Mouse (Mus musculus): Measurements from ENCODE around the gene Rasgrf2. TPM values are rescaled to one million over a fixed set of nuclear protein-coding genes. Genes with fewer than 3 reads are reported as not detected.

The Rasgrf2 gene
- polyA plus RNA-seq, 1 experiment from 2014 or later: 8.8 TPM

DNA sequence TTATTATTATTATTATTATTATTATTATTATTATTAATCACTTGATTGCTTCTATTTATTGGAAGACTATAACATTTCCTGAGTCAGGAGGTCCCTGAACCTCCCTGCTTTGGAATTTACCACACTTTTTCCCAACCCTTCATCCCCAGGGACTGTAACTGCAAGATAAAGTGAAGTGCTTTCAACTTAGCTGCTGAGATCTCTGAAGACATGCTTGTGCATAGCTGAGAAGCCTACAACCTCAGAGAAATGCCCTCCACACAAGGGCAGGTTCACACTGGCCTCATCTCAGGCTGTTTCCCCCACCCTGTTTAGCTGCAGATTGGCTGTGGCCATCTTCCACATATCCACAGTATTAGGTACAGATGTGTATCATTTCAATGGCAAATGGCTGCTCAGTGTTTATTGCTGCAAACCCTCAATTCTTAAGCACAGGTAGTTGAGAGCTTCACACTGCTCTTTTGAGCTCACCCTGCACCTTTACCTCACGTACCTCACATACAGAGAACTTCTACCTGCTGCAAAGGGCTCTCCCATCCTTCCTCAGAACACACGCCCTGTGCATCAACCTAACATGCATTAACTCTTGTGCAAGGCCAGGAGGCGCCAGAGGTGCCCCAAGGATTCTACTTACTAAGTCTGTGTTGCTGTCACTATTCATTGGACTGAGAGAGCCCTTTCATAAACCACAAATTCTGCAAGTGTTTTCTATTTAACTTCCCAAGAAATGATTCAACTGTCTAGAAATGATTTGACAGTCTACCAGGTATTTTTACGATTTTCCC, 202.7 kb downstream of the Rasgrf2 start:
- Histone ChIP-seq H3K4me1 (no peaks in the 10 kb centered on the region), H3K4me3 (no peak overlapping the region), H3K27me3 (replicated peaks) (no peaks in the 10 kb centered on the region), H3K4me2 (no peak overlapping the region), H3K27ac (no peak overlapping the region), H3K36me3 (replicated peaks) (no peaks in the 10 kb centered on the region), H3K9me3 (no peaks in the 10 kb centered on the region), H3K9ac (no peak overlapping the region)
- WGBS: 80% methylated on average over 4 of the region's 4 CpGs
- no peak for ATAC-seq (replicated peaks)

DNA sequence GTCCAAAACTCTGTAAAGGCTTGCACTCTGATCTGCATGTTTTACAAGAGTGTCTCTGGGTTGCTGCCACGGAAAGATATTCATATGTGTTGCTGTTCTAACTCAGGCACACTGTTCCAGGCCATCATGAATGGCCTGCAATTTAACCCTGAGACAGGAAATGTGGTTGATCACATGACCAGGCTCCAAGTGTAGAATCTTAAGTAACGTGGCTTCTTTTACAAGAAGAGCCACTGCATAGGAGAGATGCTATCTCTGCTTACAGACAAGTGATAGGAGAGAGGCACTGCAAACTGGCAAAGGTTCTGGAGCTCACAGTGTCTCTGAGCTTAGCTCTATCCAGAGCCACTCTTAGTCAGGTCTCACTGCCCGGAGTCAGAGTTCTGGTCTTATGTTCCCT, 210.4 kb downstream of the Rasgrf2 start:
- Histone ChIP-seq H3K4me3 (no peak overlapping the region), H3K4me2 (no peak overlapping the region), H3K36me3 (replicated peaks) (no peaks in the 10 kb centered on the region), H3K9ac (no peak overlapping the region), H3K27me3 (replicated peaks) (no peaks in the 10 kb centered on the region), H3K9me3 (no peaks in the 10 kb centered on the region), H3K27ac (no peak overlapping the region), H3K4me1 (no peaks in the 10 kb centered on the region; the same call in 1 of the 2 replicates)
- no peak for ATAC-seq (replicated peaks)
- 80% methylated on average over 3 of the region's 3 CpGs for WGBS

DNA sequence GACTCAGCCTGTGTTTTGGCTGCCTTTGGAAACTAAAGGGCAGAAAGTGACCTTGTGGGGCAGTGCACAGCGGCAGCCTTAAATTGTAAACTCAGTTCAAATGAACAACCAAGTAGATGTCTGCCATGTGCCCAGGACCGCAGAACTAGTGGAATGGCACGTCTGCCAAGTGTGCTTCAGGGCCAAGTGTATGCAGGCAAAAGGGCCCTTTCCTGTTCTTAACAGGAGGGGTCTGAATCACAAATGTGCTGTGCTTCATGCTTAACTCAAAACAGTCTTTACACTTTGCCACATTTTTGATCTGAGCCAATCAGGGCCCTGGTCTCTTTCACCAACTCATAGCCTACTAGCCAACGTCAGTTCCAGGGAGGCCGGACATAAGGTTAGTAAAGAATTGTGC, 212.7 kb downstream of the Rasgrf2 start:
- Histone ChIP-seq H3K36me3 (replicated peaks) (no peaks in the 10 kb centered on the region), H3K27me3 (replicated peaks) (no peaks in the 10 kb centered on the region), H3K9me3 (no peaks in the 10 kb centered on the region), H3K4me3 (no peak overlapping the region), H3K4me2 (no peak overlapping the region), H3K4me1 (peaks cover 6% of the 10 kb centered on the region), H3K27ac (no peak overlapping the region), H3K9ac (no peak overlapping the region)
- 84% methylated on average over 5 of the region's 5 CpGs for WGBS
- no peak for ATAC-seq (replicated peaks)

DNA sequence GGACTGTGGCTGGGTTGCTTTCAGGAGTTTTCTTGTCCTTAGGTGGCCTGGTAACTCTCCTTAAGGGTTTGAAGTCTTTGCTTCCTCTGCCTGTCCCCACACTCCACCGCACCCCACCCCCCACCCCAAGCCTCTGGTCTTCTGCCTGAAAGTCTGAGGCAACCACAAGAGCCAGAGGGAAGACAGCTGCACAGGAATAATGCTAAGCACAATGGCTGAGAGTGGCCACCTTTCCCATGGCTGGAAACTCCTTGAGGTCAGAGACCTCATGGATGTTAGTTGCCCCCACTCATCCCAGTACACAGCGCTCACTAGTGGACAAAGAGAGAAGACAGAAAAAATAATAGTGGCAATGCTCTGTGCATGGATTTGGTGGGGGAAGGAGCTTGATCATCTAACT, 213.6 kb downstream of the Rasgrf2 start:
- H3K4me2 ChIP-seq: no peak overlapping the region
- no peak for ATAC-seq (replicated peaks)
- H3K27me3 ChIP-seq (replicated peaks): no peaks in the 10 kb centered on the region
- no peak overlapping the region for H3K27ac ChIP-seq
- no peak overlapping the region for H3K4me3 ChIP-seq
- no peaks in the 10 kb centered on the region for H3K9me3 ChIP-seq
- H3K36me3 ChIP-seq (replicated peaks): no peaks in the 10 kb centered on the region
- 89% methylated on average over 2 of the region's 2 CpGs for WGBS
- peaks cover 6% of the 10 kb centered on the region for H3K4me1 ChIP-seq
- H3K9ac ChIP-seq: no peak overlapping the region

DNA sequence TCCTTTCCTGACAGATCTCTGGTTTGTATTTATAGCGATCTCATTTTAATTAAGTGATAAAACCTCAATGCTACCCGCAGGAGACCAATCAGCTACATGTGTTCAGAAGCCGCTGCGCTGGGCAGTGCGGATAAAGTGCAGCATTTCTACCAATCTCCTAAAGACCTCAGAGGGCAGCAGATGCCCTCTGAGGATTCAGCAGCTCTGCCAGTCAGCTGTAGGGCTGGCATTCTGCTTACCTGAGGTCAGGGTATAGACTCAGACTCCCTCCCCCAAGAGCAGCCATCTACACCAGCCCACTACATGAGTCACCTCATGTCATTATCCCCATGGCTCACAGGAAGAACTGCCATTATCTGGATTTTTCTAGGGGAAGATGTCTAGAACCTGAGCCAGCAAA, 215.1 kb downstream of the Rasgrf2 start:
- H3K27me3 ChIP-seq (replicated peaks): no peaks in the 10 kb centered on the region
- WGBS: 90% methylated on average over 5 of the region's 5 CpGs
- no peak overlapping the region for H3K4me3 ChIP-seq
- no peak overlapping the region for H3K9ac ChIP-seq
- no peak overlapping the region for H3K27ac ChIP-seq
- ATAC-seq (replicated peaks): peak; percentile 38
- peaks cover 6% of the 10 kb centered on the region for H3K4me1 ChIP-seq
- H3K4me2 ChIP-seq: no peak overlapping the region
- H3K36me3 ChIP-seq (replicated peaks): no peaks in the 10 kb centered on the region
- H3K9me3 ChIP-seq: no peaks in the 10 kb centered on the region

DNA sequence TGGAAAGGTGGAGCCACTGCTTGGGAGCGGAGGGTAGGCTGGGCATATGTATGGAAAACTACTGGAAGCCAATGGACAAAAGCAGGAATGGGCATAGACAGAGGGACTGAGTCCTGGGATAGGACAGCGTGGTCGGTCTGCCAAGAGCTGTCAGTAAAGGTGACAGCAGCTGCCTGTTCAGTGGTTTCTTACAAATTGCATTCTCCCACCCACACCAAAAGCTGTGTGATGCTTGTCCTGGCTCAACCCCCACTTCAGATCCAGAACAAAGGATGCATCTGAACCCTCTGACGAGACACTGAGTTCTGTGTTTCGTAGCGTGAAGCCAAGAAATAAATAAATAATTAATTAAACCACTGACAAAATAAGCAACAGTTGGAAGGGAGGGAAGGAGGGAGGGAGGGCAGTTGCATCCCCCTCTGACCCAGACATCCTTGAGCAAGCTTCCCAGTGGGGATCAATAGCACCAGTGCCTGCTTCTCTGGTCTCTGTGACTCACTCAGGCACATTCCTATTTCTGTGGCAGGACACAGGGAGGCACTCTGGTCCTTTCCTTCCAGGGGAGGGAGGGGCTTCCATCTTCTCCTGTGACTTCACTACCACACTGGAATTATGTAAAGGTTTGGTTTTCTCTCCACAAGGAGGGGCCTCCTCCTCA, 215.7 kb downstream of the Rasgrf2 start:
- Histone ChIP-seq H3K27me3 (replicated peaks) (no peaks in the 10 kb centered on the region), H3K4me3 (no peak overlapping the region), H3K9me3 (no peaks in the 10 kb centered on the region), H3K9ac (no peak overlapping the region), H3K36me3 (replicated peaks) (no peaks in the 10 kb centered on the region), H3K4me1 (peaks cover 6% of the 10 kb centered on the region), H3K4me2 (peak overlapping the region; percentile 20; the same call in 1 of the 2 replicates), H3K27ac (no peak overlapping the region)
- peak; percentile 82 for ATAC-seq (replicated peaks)
- WGBS: 41% methylated on average over 6 of the region's 6 CpGs

DNA sequence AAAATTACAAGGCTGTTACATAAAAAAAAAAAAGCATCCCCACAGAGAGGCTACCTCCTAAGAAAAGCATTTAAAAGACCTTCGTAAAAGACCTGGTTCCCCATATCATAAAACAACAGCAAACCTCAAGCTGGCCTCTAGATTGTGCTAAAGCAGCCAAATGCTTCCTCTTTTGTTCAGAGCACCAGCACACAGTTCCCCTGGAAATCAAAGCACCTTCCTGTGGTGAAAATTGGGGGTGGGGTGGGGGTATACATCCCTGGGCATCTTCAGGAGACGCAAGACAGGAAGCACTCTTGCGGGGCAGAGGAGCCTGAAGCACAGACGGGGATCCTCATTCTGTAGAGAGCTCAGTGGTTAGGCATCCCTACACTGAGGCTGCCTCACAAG, 216.3 kb downstream of the Rasgrf2 start:
- no peak overlapping the region for H3K4me3 ChIP-seq
- H3K4me2 ChIP-seq: peak overlapping the region; percentile 20; the same call in 1 of the 2 replicates
- no peaks in the 10 kb centered on the region for H3K27me3 ChIP-seq (replicated peaks)
- no peaks in the 10 kb centered on the region for H3K9me3 ChIP-seq
- H3K9ac ChIP-seq: no peak overlapping the region
- WGBS: 31% methylated on average over 4 of the region's 4 CpGs
- ATAC-seq (replicated peaks): peak; percentile 31
- no peak overlapping the region for H3K27ac ChIP-seq
- H3K36me3 ChIP-seq (replicated peaks): no peaks in the 10 kb centered on the region
- H3K4me1 ChIP-seq: peaks cover 6% of the 10 kb centered on the region

DNA sequence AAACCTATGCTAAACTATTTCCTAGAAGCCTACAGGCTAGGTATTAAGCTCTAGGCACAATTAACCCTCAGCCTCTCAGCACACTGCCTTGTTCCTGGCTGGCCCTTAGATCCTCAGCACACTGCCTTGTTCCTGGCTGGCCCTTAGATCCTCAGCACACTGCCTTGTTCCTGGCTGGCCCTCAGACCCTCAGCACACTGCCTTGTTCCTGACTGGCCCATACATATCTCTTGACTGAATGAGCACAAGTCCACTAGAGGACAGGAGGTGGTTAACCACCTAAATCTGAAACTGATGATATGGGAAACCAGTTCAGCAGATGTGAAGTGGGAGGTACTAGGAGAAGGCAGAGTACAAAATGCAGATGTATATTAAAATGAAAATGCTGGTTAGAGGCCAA, 219.8 kb downstream of the Rasgrf2 start:
- no peak overlapping the region for H3K4me3 ChIP-seq
- no peak overlapping the region for H3K9ac ChIP-seq
- H3K4me1 ChIP-seq: peaks cover 6% of the 10 kb centered on the region
- no peaks in the 10 kb centered on the region for H3K27me3 ChIP-seq (replicated peaks)
- H3K36me3 ChIP-seq (replicated peaks): no peaks in the 10 kb centered on the region
- H3K9me3 ChIP-seq: no peaks in the 10 kb centered on the region
- H3K27ac ChIP-seq: no peak overlapping the region
- no peak for ATAC-seq (replicated peaks)
- H3K4me2 ChIP-seq: no peak overlapping the region

DNA sequence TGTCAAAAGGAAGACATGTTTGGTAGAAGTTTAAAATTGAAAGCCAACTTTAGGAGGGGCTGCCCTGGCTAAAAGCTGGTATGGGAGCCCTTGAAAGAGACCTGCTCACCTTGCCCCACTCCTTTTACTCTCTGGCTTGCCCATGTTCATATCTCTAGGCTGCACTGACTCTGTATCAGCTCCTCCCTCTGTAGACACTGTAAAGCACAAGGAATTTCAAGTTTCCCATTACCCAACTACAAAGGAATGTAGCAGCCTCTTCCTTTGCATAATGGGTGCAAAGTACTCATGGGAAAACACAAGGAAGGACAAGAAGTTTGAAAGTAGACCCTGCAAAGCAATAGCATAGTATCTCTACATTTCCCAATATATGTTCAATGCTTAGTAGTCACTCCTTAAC, 220.2 kb downstream of the Rasgrf2 start:
- Histone ChIP-seq H3K4me1 (peaks cover 6% of the 10 kb centered on the region), H3K27ac (no peak overlapping the region), H3K36me3 (replicated peaks) (no peaks in the 10 kb centered on the region), H3K27me3 (replicated peaks) (no peaks in the 10 kb centered on the region), H3K9me3 (no peaks in the 10 kb centered on the region), H3K9ac (no peak overlapping the region), H3K4me3 (no peak overlapping the region), H3K4me2 (no peak overlapping the region)
- no peak for ATAC-seq (replicated peaks)

DNA sequence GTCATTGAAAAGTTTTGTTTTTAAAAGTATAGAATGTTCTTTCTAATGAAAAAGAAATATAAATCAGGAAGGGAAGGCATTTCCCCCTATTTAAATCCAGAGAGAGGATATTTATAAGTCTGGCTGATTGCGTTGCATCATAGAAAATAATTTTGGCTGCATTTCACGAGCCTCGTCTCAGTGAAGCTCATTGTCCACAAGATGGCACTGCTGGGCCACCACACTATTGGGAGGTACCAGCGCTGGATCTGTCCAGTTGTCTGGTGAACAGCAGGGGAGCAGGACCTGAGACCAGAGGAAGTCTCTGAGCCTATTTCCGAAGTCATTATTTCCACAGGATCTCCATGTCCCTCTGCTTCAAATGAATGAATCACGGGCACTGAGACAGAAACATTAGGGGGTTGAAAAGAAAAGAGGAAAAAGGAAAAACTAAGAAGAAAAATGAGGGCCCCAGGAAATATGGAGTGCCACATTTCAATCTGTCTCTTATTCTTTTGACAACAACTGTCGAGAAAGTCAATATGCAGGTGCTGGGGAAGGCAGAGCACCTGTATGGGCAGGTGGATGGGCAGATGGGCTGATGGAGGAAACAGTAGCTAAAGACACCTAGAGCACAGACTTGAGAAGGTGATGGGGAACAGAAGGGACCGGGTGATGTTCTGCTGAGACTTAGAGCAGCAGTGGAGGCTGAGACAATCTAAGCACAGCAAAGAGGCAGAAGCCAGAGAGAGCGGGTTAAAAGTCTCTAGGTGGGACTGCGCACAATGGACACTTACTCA, 223.1 kb downstream of the Rasgrf2 start:
- Histone ChIP-seq H3K4me3 (no peak overlapping the region), H3K27ac (no peak overlapping the region), H3K9ac (no peak overlapping the region), H3K4me1 (no peaks in the 10 kb centered on the region), H3K4me2 (no peak overlapping the region), H3K27me3 (replicated peaks) (no peaks in the 10 kb centered on the region), H3K36me3 (replicated peaks) (no peaks in the 10 kb centered on the region), H3K9me3 (no peaks in the 10 kb centered on the region)
- ATAC-seq (replicated peaks): peak; percentile 94
- WGBS: 36% methylated on average over 10 of the region's 10 CpGs

DNA sequence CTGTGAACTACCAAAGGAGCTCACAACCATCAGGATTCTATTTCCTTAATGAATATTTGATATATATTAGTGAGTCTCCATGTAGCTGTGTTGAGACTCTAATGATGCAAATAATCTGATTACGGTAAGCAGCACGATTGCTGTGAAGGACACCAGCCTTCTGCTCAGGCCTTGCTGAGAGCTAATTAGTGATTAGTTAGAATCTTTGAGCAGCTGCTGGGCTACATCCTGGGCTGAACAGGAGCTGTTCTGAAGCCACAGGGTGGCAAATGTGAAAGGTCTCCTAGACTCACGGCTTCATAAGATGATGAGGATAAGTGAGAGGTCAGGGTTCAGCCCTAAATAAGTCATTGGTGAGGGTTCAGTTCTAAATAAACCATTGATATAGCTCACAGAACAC, 225.1 kb downstream of the Rasgrf2 start:
- ATAC-seq (replicated peaks): no peak
- Histone ChIP-seq H3K4me3 (no peak overlapping the region), H3K9me3 (no peaks in the 10 kb centered on the region), H3K27me3 (replicated peaks) (no peaks in the 10 kb centered on the region), H3K9ac (no peak overlapping the region), H3K4me2 (no peak overlapping the region), H3K36me3 (replicated peaks) (no peaks in the 10 kb centered on the region), H3K27ac (no peak overlapping the region), H3K4me1 (no peaks in the 10 kb centered on the region)
- WGBS: 62% methylated on average over 3 of the region's 3 CpGs

DNA sequence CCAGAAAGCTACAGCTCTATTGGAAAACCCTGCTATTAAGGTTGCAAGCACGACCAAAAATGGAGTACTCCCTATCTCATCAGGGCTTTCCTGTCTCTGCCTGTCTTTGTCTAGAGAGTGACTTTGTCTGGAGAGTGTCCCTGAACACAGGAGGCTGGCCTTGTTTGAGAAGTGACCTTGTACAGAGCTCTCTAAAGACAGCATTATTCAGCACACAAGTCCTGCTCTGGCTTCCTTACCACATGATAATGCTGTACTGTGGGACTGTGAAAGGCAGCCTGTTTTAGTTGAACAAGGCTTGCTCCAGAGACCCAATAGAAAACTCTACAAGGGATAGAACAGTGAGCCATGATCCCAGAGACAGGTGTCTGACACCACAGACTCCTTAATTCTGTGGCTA, 235.0 kb downstream of the Rasgrf2 start:
- WGBS: 75% methylated on average over 1 of the region's 1 CpGs
- no peak for ATAC-seq (replicated peaks)
- Histone ChIP-seq H3K9ac (no peak overlapping the region), H3K9me3 (no peaks in the 10 kb centered on the region), H3K27ac (no peak overlapping the region), H3K36me3 (replicated peaks) (no peaks in the 10 kb centered on the region), H3K4me2 (no peak overlapping the region), H3K4me3 (no peak overlapping the region), H3K4me1 (no peaks in the 10 kb centered on the region), H3K27me3 (replicated peaks) (no peaks in the 10 kb centered on the region)

Measured in midbrain, embryonic 15.5 days (tissue).